Mouse (Mus musculus): ENCODE results near the gene Krtap1-3. TPM values are rescaled to one million over a fixed set of nuclear protein-coding genes. Genes with fewer than 3 reads are reported as not detected.
"Not testable (repeated sequence)": the region's sequence is repeated elsewhere in the genome, so short reads cannot be mapped to it uniquely, and the experiment has no call there.

Gene Krtap1-3
- polyA plus RNA-seq, 1 experiment from 2014 or later, result 0.26 TPM

GRCm38 (mm10) chr11:99610089-99610488 is 18.9 kb upstream of the Krtap1-3 start, which contains the start of gene Gm11937:
Gm11937 (minus strand) TSS chr11:99610189.
- H3K4me3 ChIP-seq (ENCODE audit: low read depth, low read length); ATAC-seq (ENCODE audit: low read depth): not testable (repeated sequence)
- 54% methylated on average over 1 of the region's 2 CpGs for WGBS

DNA sequence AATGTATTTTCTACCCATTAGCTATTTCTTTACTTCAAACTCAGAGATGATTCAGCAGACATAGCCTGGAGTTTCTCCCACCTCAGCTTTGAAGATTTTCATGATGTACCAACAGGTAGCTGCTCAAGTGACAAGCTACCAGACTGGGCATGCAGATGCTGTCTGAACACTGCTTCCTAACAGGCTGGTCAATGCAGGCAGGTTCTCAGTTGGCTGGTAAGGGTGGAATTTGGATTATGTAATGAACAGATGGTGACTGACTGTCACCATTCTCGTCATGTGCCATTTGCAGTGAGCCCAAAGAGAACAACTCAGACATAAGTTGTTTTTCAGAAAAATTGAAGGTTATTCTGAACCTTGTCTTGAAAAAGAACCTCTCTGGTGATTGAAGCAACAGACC is 18.0 kb upstream of the Krtap1-3 start:
- H3K27me3 ChIP-seq (replicated peaks; ENCODE audit: control insufficient read depth, insufficient read depth, low read length), result no peaks in the 10 kb centered on the region
- no peak overlapping the region for H3K9ac ChIP-seq (ENCODE audit: low read depth, low read length)
- H3K36me3 ChIP-seq (ENCODE audit: control insufficient read depth, insufficient read depth, low read length), result no peaks in the 10 kb centered on the region
- ATAC-seq (ENCODE audit: low read depth) (no peak), DNase-seq (ENCODE audit: low spot score) (no peak)
- no peaks in the 10 kb centered on the region for H3K4me1 ChIP-seq (ENCODE audit: control insufficient read depth, insufficient read depth, low read length)
- no peak overlapping the region for H3K27ac ChIP-seq (replicated peaks; ENCODE audit: low read depth, low read length)
- WGBS, result 54% methylated on average over 1 of the region's 1 CpGs
- no peak overlapping the region for H3K4me2 ChIP-seq (ENCODE audit: low read depth, low read length)
- no peaks in the 10 kb centered on the region for H3K9me3 ChIP-seq (ENCODE audit: control insufficient read depth, low read length)
- H3K4me3 ChIP-seq (ENCODE audit: low read depth, low read length), result no peak overlapping the region

More at GRCm38 (mm10) chr11:99610089-99610488, 18.9 kb upstream of the Krtap1-3 start, which contains the start of gene Gm11937:
- H3K27me3 ChIP-seq (replicated peaks; ENCODE audit: control insufficient read depth, insufficient read depth, low read length); DNase-seq (ENCODE audit: low spot score); H3K4me2 ChIP-seq (ENCODE audit: low read depth, low read length); H3K27ac ChIP-seq (replicated peaks; ENCODE audit: low read depth, low read length); H3K4me1 ChIP-seq (ENCODE audit: control insufficient read depth, insufficient read depth, low read length); H3K9ac ChIP-seq (ENCODE audit: low read depth, low read length); H3K36me3 ChIP-seq (ENCODE audit: control insufficient read depth, insufficient read depth, low read length); H3K9me3 ChIP-seq (ENCODE audit: control insufficient read depth, low read length): not testable (repeated sequence)

DNA sequence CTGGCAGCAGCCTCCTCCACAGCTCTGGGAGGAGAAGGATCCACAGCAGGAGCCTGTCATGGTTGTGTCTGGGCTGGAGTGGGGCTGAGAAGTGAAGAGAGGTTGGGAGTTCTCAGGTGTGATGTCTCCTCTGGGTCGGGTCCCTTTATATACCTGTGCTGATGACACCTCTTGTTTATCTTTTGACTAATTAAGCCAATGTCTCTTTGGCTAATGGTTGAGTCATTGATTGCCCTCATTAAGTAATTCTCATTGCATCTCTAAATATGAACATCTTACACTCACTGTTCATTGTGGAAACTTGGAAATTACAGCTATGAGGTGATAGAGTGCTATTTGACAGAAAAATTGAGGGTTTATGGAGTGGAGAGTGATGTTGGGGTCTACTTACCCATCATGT is 12.1 kb upstream of the Krtap1-3 start, which contains the start of gene Gm11938:
Gene Gm11938, minus strand, starts transcription at position 101 of the 400 bp plus-strand sequence.
- H3K36me3 ChIP-seq (ENCODE audit: control insufficient read depth, insufficient read depth, low read length); H3K4me2 ChIP-seq (ENCODE audit: low read depth, low read length); H3K4me1 ChIP-seq (ENCODE audit: control insufficient read depth, insufficient read depth, low read length); DNase-seq (ENCODE audit: low spot score); H3K4me3 ChIP-seq (ENCODE audit: low read depth, low read length); H3K27ac ChIP-seq (replicated peaks; ENCODE audit: low read depth, low read length); H3K9ac ChIP-seq (ENCODE audit: low read depth, low read length); H3K27me3 ChIP-seq (replicated peaks; ENCODE audit: control insufficient read depth, insufficient read depth, low read length); H3K9me3 ChIP-seq (ENCODE audit: control insufficient read depth, low read length); ATAC-seq (ENCODE audit: low read depth): not testable (repeated sequence)
- WGBS, result 63% methylated on average over 1 of the region's 1 CpGs

- not testable (repeated sequence) for H3K9ac ChIP-seq (ENCODE audit: low read depth, low read length); H3K9me3 ChIP-seq (ENCODE audit: control insufficient read depth, low read length); H3K4me3 ChIP-seq (ENCODE audit: low read depth, low read length); DNase-seq (ENCODE audit: low spot score); H3K36me3 ChIP-seq (ENCODE audit: control insufficient read depth, insufficient read depth, low read length); H3K27me3 ChIP-seq (replicated peaks; ENCODE audit: control insufficient read depth, insufficient read depth, low read length); H3K4me1 ChIP-seq (ENCODE audit: control insufficient read depth, insufficient read depth, low read length); ATAC-seq (ENCODE audit: low read depth); H3K27ac ChIP-seq (replicated peaks; ENCODE audit: low read depth, low read length); H3K4me2 ChIP-seq (ENCODE audit: low read depth, low read length)
- 81% methylated on average over 3 of the region's 6 CpGs for WGBS
Observed at GRCm38 (mm10) chr11:99597742-99598141, 6.6 kb upstream of the Krtap1-3 start, which contains the start of gene Krtap9-3. Krtap9-3 (minus strand) TSS chr11:99598105.

GRCm38 (mm10) chr11:99585096-99585495 is 6.0 kb downstream of the Krtap1-3 start:
- H3K9me3 ChIP-seq (ENCODE audit: control insufficient read depth, low read length), result no peaks in the 10 kb centered on the region
- no peaks in the 10 kb centered on the region for H3K27me3 ChIP-seq (replicated peaks; ENCODE audit: control insufficient read depth, insufficient read depth, low read length)
- no peak overlapping the region for H3K4me2 ChIP-seq (ENCODE audit: low read depth, low read length)
- ATAC-seq (ENCODE audit: low read depth) (no peak), DNase-seq (ENCODE audit: low spot score) (no peak)
- H3K36me3 ChIP-seq (ENCODE audit: control insufficient read depth, insufficient read depth, low read length), result no peaks in the 10 kb centered on the region
- no peak overlapping the region for H3K4me3 ChIP-seq (ENCODE audit: low read depth, low read length)
- no peaks in the 10 kb centered on the region for H3K4me1 ChIP-seq (ENCODE audit: control insufficient read depth, insufficient read depth, low read length)
- 89% methylated on average over 7 of the region's 7 CpGs for WGBS
- H3K27ac ChIP-seq (replicated peaks; ENCODE audit: low read depth, low read length), result no peak overlapping the region
- H3K9ac ChIP-seq (ENCODE audit: low read depth, low read length), result no peak overlapping the region

- no peaks in the 10 kb centered on the region for H3K9me3 ChIP-seq (ENCODE audit: control insufficient read depth, low read length)
- no peaks in the 10 kb centered on the region for H3K36me3 ChIP-seq (ENCODE audit: control insufficient read depth, insufficient read depth, low read length)
- DNase-seq (ENCODE audit: low spot score) (no peak), ATAC-seq (ENCODE audit: low read depth) (no peak)
- no peaks in the 10 kb centered on the region for H3K27me3 ChIP-seq (replicated peaks; ENCODE audit: control insufficient read depth, insufficient read depth, low read length)
- no peak within 1 kb of the TSS for H3K27ac ChIP-seq (replicated peaks; ENCODE audit: low read depth, low read length)
- no peak within 1 kb of the TSS for H3K9ac ChIP-seq (ENCODE audit: low read depth, low read length)
- 57% methylated on average over 3 of the region's 5 CpGs for WGBS
- H3K4me1 ChIP-seq (ENCODE audit: control insufficient read depth, insufficient read depth, low read length), result no peaks in the 10 kb centered on the region
- no peak within 1 kb of the TSS for H3K4me3 ChIP-seq (ENCODE audit: low read depth, low read length)
- no peak within 1 kb of the TSS for H3K4me2 ChIP-seq (ENCODE audit: low read depth, low read length)
Observed at GRCm38 (mm10) chr11:99583245-99583704, 7.9 kb downstream of the Krtap1-3 start, which contains the start of gene Krtap1-4. Krtap1-4 (minus strand) TSS chr11:99583654.

DNA sequence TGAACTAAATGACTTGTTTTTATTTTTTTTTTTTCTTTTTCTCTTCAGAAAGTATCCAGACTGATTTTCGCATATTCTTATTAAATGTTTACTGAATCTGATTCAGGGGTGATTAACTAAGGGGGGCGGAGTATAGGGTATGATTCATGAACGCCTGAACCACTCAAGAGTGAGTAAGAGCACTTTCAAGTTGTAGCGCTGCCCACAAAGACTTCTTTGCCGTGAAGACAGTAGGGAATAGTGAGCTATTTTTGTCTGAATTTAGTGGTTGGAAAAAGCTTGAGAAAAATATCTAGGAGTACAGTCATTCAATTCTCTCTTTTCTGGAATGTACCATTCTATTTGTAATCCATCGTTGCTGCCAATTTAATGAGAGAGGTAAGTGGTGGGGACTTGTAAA is 9.6 kb downstream of the Krtap1-3 start:
- no peaks in the 10 kb centered on the region for H3K36me3 ChIP-seq (ENCODE audit: control insufficient read depth, insufficient read depth, low read length)
- no peaks in the 10 kb centered on the region for H3K9me3 ChIP-seq (ENCODE audit: control insufficient read depth, low read length)
- H3K9ac ChIP-seq (ENCODE audit: low read depth, low read length), result no peak overlapping the region
- H3K4me3 ChIP-seq (ENCODE audit: low read depth, low read length), result no peak overlapping the region
- 83% methylated on average over 6 of the region's 6 CpGs for WGBS
- ATAC-seq (ENCODE audit: low read depth) (no peak), DNase-seq (ENCODE audit: low spot score) (no peak)
- no peak overlapping the region for H3K27ac ChIP-seq (replicated peaks; ENCODE audit: low read depth, low read length)
- H3K27me3 ChIP-seq (replicated peaks; ENCODE audit: control insufficient read depth, insufficient read depth, low read length), result no peaks in the 10 kb centered on the region
- no peak overlapping the region for H3K4me2 ChIP-seq (ENCODE audit: low read depth, low read length)
- H3K4me1 ChIP-seq (ENCODE audit: control insufficient read depth, insufficient read depth, low read length), result no peaks in the 10 kb centered on the region

GRCm38 (mm10) chr11:99581051-99581450 is 10.1 kb downstream of the Krtap1-3 start:
- Histone ChIP-seq H3K4me3 (ENCODE audit: low read depth, low read length) (no peak overlapping the region), H3K27ac (replicated peaks; ENCODE audit: low read depth, low read length) (no peak overlapping the region), H3K36me3 (ENCODE audit: control insufficient read depth, insufficient read depth, low read length) (no peaks in the 10 kb centered on the region), H3K27me3 (replicated peaks; ENCODE audit: control insufficient read depth, insufficient read depth, low read length) (no peaks in the 10 kb centered on the region), H3K9me3 (ENCODE audit: control insufficient read depth, low read length) (no peaks in the 10 kb centered on the region), H3K9ac (ENCODE audit: low read depth, low read length) (no peak overlapping the region), H3K4me2 (ENCODE audit: low read depth, low read length) (no peak overlapping the region), H3K4me1 (ENCODE audit: control insufficient read depth, insufficient read depth, low read length) (no peaks in the 10 kb centered on the region)
- 87% methylated on average over 5 of the region's 5 CpGs for WGBS
- DNase-seq (ENCODE audit: low spot score), result no peak
- ATAC-seq (ENCODE audit: low read depth), result no peak

GRCm38 (mm10) chr11:99580636-99581035 is 10.5 kb downstream of the Krtap1-3 start, which contains the start of gene Krtap1-5:
Krtap1-5 (minus strand) TSS chr11:99581016.
- no peaks in the 10 kb centered on the region for H3K9me3 ChIP-seq (ENCODE audit: control insufficient read depth, low read length)
- H3K27me3 ChIP-seq (replicated peaks; ENCODE audit: control insufficient read depth, insufficient read depth, low read length), result no peaks in the 10 kb centered on the region
- ATAC-seq (ENCODE audit: low read depth), result no peak
- no peaks in the 10 kb centered on the region for H3K4me1 ChIP-seq (ENCODE audit: control insufficient read depth, insufficient read depth, low read length)
- no peak within 1 kb of the TSS for H3K9ac ChIP-seq (ENCODE audit: low read depth, low read length)
- H3K4me3 ChIP-seq (ENCODE audit: low read depth, low read length), result no peak within 1 kb of the TSS
- no peaks in the 10 kb centered on the region for H3K36me3 ChIP-seq (ENCODE audit: control insufficient read depth, insufficient read depth, low read length)
- WGBS, result 87% methylated on average over 6 of the region's 6 CpGs
- no peak within 1 kb of the TSS for H3K4me2 ChIP-seq (ENCODE audit: low read depth, low read length)
- no peak within 1 kb of the TSS for H3K27ac ChIP-seq (replicated peaks; ENCODE audit: low read depth, low read length)
- DNase-seq (ENCODE audit: low spot score), result no peak

Measured in embryonic facial prominence, embryonic 14.5 days (tissue).